Mouse (Mus musculus) lung, adult 2 months (tissue): ENCODE data around the gene Cluap1. TPM values are rescaled to one million over a fixed set of nuclear protein-coding genes. Genes with fewer than 3 reads are reported as not detected.
"Not testable (repeated sequence)": the region's sequence is repeated elsewhere in the genome, so short reads cannot be mapped to it uniquely, and the experiment has no call there.

Experiments used
- DNase-seq: peaks from one replicate; pipeline ENCODE4 v3.0.0; 2022
- H3K4me1 ChIP-seq: fragments of 200-500 bp; 2 replicates; pipeline ENCODE4 v1.6.1; 2011; ENCODE audit warnings: low read length; ENCODE audit not compliant: control insufficient read depth, insufficient read depth
- H3K4me3 ChIP-seq: fragments of 200-500 bp; replicated peaks from 2 replicates; pipeline ENCODE3; 2011; ENCODE audit warnings: low read depth, mild to moderate bottlenecking, control low read depth, low read length; ENCODE audit errors: extremely low read depth
- CTCF ChIP-seq: fragments of 200-500 bp; IDR thresholded peaks from 2 replicates; pipeline ENCODE4 v1.5.1; 2011; ENCODE audit warnings: mild to moderate bottlenecking, low read length, control low read depth; ENCODE audit not compliant: insufficient read depth
- POLR2A ChIP-seq: fragments of 200-500 bp; IDR thresholded peaks from 2 replicates; pipeline ENCODE4 v1.6.1; 2011; ENCODE audit warnings: low read depth, mild to moderate bottlenecking, control low read depth, low read length, borderline replicate concordance; ENCODE audit errors: extremely low read depth
- WGBS: fragments of 180-500 bp; shearing (Covaris S2); methylation state at CpG from one replicate; pipeline ENCODE4 v1.1.7; 2018; 5-methylcytosine and 5-hydroxymethylcytosine counted together
- polyA plus RNA-seq: library from polyadenylated mRNA; depleted of rRNA; stranded (reverse); fragments of >200 nt; gene quantifications from 2 replicates; pipeline ENCODE4 v1.2.3, GENCODE M21; 2012

The Cluap1 gene
- polyA plus RNA-seq, 1 experiment: 6.3 TPM

- 86% methylated on average over 6 of the region's 6 CpGs for WGBS
- no peak for DNase-seq
- Histone ChIP-seq H3K4me3 (no peak overlapping the region), H3K4me1 (peaks cover 5% of the 10 kb centered on the region; the same call in 1 of the 2 replicates)
- TF ChIP-seq CTCF: no peak
- TF ChIP-seq POLR2A: no peak
These were observed 24.9 kb downstream of the Cluap1 start for GRCm38 (mm10) chr16:3933536-3933935.

- TF ChIP-seq CTCF (no peak), POLR2A (no peak)
- peak; percentile 6 for DNase-seq
- Histone ChIP-seq H3K4me3 (no peak overlapping the region), H3K4me1 (peaks cover 5% of the 10 kb centered on the region; the same call in 1 of the 2 replicates)
- 61% methylated on average over 1 of the region's 1 CpGs for WGBS
These were observed 25.5 kb downstream of the Cluap1 start for GRCm38 (mm10) chr16:3934091-3934490.

- no peak for DNase-seq
- H3K4me1 ChIP-seq: peaks cover 5% of the 10 kb centered on the region; the same call in 1 of the 2 replicates
- WGBS: 73% methylated on average over 4 of the region's 4 CpGs
- H3K4me3 ChIP-seq: no peak overlapping the region
- TF ChIP-seq CTCF (no peak), POLR2A (no peak)
These were observed 26.1 kb downstream of the Cluap1 start for GRCm38 (mm10) chr16:3934701-3935100.

GRCm38 (mm10) chr16:3951141-3951540 lies 42.5 kb downstream of the Cluap1 start:
- WGBS: 89% methylated on average over 1 of the region's 1 CpGs
- no peaks in the 10 kb centered on the region for H3K4me1 ChIP-seq
- no peak for DNase-seq
- no peak for TF ChIP-seq CTCF
- TF ChIP-seq POLR2A: no peak
- H3K4me3 ChIP-seq: no peak overlapping the region

GRCm38 (mm10) chr16:3956369-3956768 lies 47.8 kb downstream of the Cluap1 start:
- DNase-seq: no peak
- H3K4me1 ChIP-seq: no peaks in the 10 kb centered on the region
- TF ChIP-seq CTCF (no peak), POLR2A (no peak)
- 72% methylated on average over 6 of the region's 6 CpGs for WGBS
- no peak overlapping the region for H3K4me3 ChIP-seq

GRCm38 (mm10) chr16:3959261-3959660 lies 50.7 kb downstream of the Cluap1 start:
- DNase-seq: no peak
- Histone ChIP-seq H3K4me3 (no peak overlapping the region), H3K4me1 (no peaks in the 10 kb centered on the region)
- 51% methylated on average over 2 of the region's 2 CpGs for WGBS
- TF ChIP-seq CTCF: no peak
- TF ChIP-seq POLR2A: no peak

GRCm38 (mm10) chr16:3964990-3965389 lies 56.4 kb downstream of the Cluap1 start:
- TF ChIP-seq CTCF: no peak
- TF ChIP-seq POLR2A: no peak
- H3K4me1 ChIP-seq: no peaks in the 10 kb centered on the region
- no peak for DNase-seq
- 64% methylated on average over 10 of the region's 10 CpGs for WGBS
- no peak overlapping the region for H3K4me3 ChIP-seq

- Histone ChIP-seq H3K4me3 (no peak overlapping the region), H3K4me1 (no peaks in the 10 kb centered on the region)
- WGBS: 79% methylated on average over 3 of the region's 3 CpGs
- TF ChIP-seq POLR2A: no peak
- no peak for DNase-seq
These were observed 56.9 kb downstream of the Cluap1 start for GRCm38 (mm10) chr16:3965534-3965933.

GRCm38 (mm10) chr16:3974456-3974855 lies 65.9 kb downstream of the Cluap1 start:
- H3K4me1 ChIP-seq, DNase-seq, H3K4me3 ChIP-seq: not testable (repeated sequence)
- WGBS: 95% methylated on average over 19 of the region's 19 CpGs

- H3K4me1 ChIP-seq: no peaks in the 10 kb centered on the region
- DNase-seq: no peak
- WGBS: 75% methylated on average over 7 of the region's 7 CpGs
- TF ChIP-seq POLR2A (no peak), CTCF (no peak)
- no peak overlapping the region for H3K4me3 ChIP-seq
These were observed 67.1 kb downstream of the Cluap1 start for GRCm38 (mm10) chr16:3975658-3976057.

- DNase-seq: no peak
These were observed 67.7 kb downstream of the Cluap1 start, which contains the start of gene Nlrc3 for GRCm38 (mm10) chr16:3976251-3976671. Gene Nlrc3 (minus strand): TSS chr16:3976632.

More at GRCm38 (mm10) chr16:3976251-3976671, 67.7 kb downstream of the Cluap1 start, which contains the start of gene Nlrc3:
- 60% methylated on average over 4 of the region's 4 CpGs for WGBS
- Histone ChIP-seq H3K4me3 (peak within 1 kb of the TSS; percentile 1), H3K4me1 (no peaks in the 10 kb centered on the region)
- TF ChIP-seq POLR2A (no peak), CTCF (no peak)
